Mouse (Mus musculus): ENCODE data around the gene Psmb6.

DNA sequence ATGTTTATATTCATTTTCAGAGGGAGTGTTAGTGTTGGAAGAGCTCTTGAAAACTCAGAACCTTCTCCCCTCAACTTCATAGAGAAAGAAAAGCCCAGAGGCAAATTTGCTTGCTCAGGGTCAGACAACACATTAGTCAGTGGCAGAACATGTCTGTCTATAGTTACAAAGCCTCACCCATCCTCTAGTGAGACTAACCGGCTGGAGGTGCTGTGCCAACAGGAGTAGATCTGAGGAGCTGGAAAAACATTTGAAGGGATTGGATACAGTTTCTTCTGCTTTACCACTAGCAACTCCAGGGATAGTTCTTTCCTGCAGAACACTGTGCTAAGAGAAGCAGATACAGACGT, 36.7 kb downstream of the Psmb6 start:
- TF ChIP-seq CTCF (IDR thresholded peaks at IDR 0.05; ENCODE audit: low read depth, low read length) (no peak), POLR2A (IDR thresholded peaks at IDR 0.05; ENCODE audit: insufficient read depth, low read length) (no peak), EP300 (IDR thresholded peaks at IDR 0.05; ENCODE audit: insufficient read depth, low read depth, low read length) (no peak)

Measured in ES-Bruce4 (cell line).